Mouse (Mus musculus): ENCODE measurements around the gene Rcc1.
A peak's percentile ranks its signal among the peaks of the same experiment; 100 is the strongest.
"Not testable (repeated sequence)": the region's sequence is repeated elsewhere in the genome, so short reads cannot be mapped to it uniquely, and the experiment has no call there.

Rcc1 gene

GRCm38 (mm10) chr4:132315711-132316110 is 37.7 kb downstream of the Rcc1 start:
- DNase-seq (ENCODE audit: low read depth, low spot score) = peak; percentile 92

- no peak for DNase-seq (ENCODE audit: low read depth, low spot score)
Measured at GRCm38 (mm10) chr4:132312627-132313026, 40.8 kb downstream of the Rcc1 start.

GRCm38 (mm10) chr4:132311801-132312200 is 41.6 kb downstream of the Rcc1 start:
- peak; percentile 77 for DNase-seq (ENCODE audit: low read depth, low spot score)

GRCm38 (mm10) chr4:132311209-132311608 is 42.2 kb downstream of the Rcc1 start:
- DNase-seq (ENCODE audit: low read depth, low spot score) = peak; percentile 74

- peak; percentile 77 for DNase-seq (ENCODE audit: low read depth, low spot score)
Measured at GRCm38 (mm10) chr4:132309849-132310472, 43.4 kb downstream of the Rcc1 start.

GRCm38 (mm10) chr4:132309140-132309848 is 44.1 kb downstream of the Rcc1 start:
- no peak for DNase-seq (ENCODE audit: low read depth, low spot score)

- peak; percentile 95 for DNase-seq (ENCODE audit: low read depth, low spot score)
Measured at GRCm38 (mm10) chr4:132308437-132309139, 44.8 kb downstream of the Rcc1 start.

- no peak for DNase-seq (ENCODE audit: low read depth, low spot score)
Measured at GRCm38 (mm10) chr4:132306004-132306403, 47.4 kb downstream of the Rcc1 start.

GRCm38 (mm10) chr4:132305276-132305675 is 48.1 kb downstream of the Rcc1 start:
- no peak for DNase-seq (ENCODE audit: low read depth, low spot score)

- not testable (repeated sequence) for DNase-seq (ENCODE audit: low read depth, low spot score)
Measured at GRCm38 (mm10) chr4:132303484-132303883, 49.9 kb downstream of the Rcc1 start.

GRCm38 (mm10) chr4:132302939-132303479 is 50.4 kb downstream of the Rcc1 start, which contains the start of gene Rab42:
TSS of gene Rab42 (minus strand) at chr4:132303385.
- DNase-seq (ENCODE audit: low read depth, low spot score) = peak; percentile 88

- DNase-seq (ENCODE audit: low read depth, low spot score) = peak; percentile 53
Measured at GRCm38 (mm10) chr4:132301965-132302938, 51.2 kb downstream of the Rcc1 start.

GRCm38 (mm10) chr4:132301486-132301885 is 51.9 kb downstream of the Rcc1 start:
- no peak for DNase-seq (ENCODE audit: low read depth, low spot score)

GRCm38 (mm10) chr4:132299849-132300248 is 53.6 kb downstream of the Rcc1 start:
- no peak for DNase-seq (ENCODE audit: low read depth, low spot score)

- DNase-seq (ENCODE audit: low read depth, low spot score) = peak; percentile 73
Measured at GRCm38 (mm10) chr4:132295696-132296390, 57.6 kb downstream of the Rcc1 start.

GRCm38 (mm10) chr4:132293682-132294240 is 59.6 kb downstream of the Rcc1 start:
- no peak for DNase-seq (ENCODE audit: low read depth, low spot score)

GRCm38 (mm10) chr4:132292988-132293387 is 60.4 kb downstream of the Rcc1 start:
- peak; percentile 61 for DNase-seq (ENCODE audit: low read depth, low spot score)

- DNase-seq (ENCODE audit: low read depth, low spot score) = peak; percentile 85
Measured at GRCm38 (mm10) chr4:132291624-132292335, 61.6 kb downstream of the Rcc1 start.

GRCm38 (mm10) chr4:132291056-132291455 is 62.3 kb downstream of the Rcc1 start:
- DNase-seq (ENCODE audit: low read depth, low spot score) = peak; percentile 55
